Mouse (Mus musculus) splenic B cell, adult 2 months (primary cell): Measurements from ENCODE around the gene Mif4gd.
A peak's percentile ranks its signal among the peaks of the same experiment; 100 is the strongest.

Experiments
- DNase-seq: peaks from one replicate; pipeline ENCODE4 v3.0.0-alpha.2; 2011; ENCODE audit warnings: low read depth, low spot score
- H3K27me3 ChIP-seq: 2 replicates; pipeline ENCODE4 v1.6.1; 2012; ENCODE audit warnings: mild to moderate bottlenecking, low read length, moderate library complexity, mixed read lengths; ENCODE audit not compliant: control insufficient read depth, poor library complexity, insufficient read depth, severe bottlenecking
- H3K36me3 ChIP-seq: 2 replicates; pipeline ENCODE4 v1.6.1; 2012; ENCODE audit warnings: mild to moderate bottlenecking, low read length, moderate library complexity, mixed read lengths; ENCODE audit not compliant: control insufficient read depth, poor library complexity, insufficient read depth, severe bottlenecking

Gene Mif4gd

DNA sequence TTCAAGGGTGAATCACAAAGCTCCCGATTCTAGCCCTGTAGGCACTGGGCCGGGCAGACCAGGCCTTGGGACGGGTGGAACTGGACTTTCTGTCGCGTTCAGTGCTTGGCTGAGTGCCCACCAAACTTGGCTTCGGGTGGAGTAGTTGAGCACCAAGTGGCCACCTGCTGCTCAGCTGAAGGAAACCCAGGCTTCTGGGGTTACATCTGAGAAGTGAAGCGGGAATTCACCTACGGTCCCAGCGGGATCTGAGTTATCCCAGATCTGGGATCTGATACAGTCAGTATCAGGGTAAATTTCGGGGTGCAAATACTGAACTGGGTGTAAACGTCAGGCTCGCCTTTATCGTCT, 735 bp downstream of the Mif4gd start:
- DNase-seq = peak; percentile 41
- peaks cover 9% of the 10 kb centered on the region for H3K36me3 ChIP-seq
- H3K27me3 ChIP-seq = no peaks in the 10 kb centered on the region

DNA sequence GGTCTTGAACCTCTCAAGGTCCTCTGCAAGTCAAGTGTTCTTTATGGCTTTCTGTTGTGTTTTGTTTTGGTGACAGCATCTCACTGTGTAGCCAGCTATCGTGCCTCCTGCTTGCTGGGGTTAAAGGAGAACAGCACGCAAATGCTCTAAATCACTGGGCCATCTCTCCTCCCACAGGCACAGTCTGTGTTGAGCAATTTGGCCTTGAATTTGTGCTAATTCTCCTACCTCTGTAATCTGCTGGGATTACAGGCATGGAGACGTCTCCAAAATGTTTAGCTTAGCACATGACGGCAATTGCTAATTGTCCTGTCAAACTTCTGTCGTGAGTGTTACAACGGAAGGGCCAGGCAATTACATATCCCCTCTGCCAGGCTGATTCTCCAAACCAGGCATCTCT, 1.6 kb downstream of the Mif4gd start:
- DNase-seq = no peak
- no peaks in the 10 kb centered on the region for H3K27me3 ChIP-seq
- H3K36me3 ChIP-seq = peaks cover 14% of the 10 kb centered on the region

DNA sequence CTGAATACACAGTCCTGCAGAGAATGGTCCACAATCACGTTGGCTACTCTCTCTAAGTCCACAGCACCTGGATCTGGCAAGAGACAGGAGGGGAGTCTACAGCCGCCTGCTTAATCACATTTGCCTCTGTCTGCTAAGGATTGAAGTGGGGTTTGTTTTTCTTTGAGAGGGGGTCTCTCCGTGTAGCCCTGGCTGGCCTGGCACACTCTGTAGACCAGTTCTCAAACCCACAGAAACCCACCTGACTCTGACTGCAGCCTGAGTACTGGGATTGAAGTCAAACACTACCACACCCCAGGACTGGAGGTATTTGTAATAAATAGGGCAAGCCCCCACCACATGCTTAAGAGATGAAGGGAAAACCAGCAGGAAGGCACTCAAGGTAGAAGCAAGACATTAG, 3.2 kb downstream of the Mif4gd start:
- Histone ChIP-seq H3K27me3 (no peaks in the 10 kb centered on the region), H3K36me3 (peaks cover 13% of the 10 kb centered on the region)
- no peak for DNase-seq

DNA sequence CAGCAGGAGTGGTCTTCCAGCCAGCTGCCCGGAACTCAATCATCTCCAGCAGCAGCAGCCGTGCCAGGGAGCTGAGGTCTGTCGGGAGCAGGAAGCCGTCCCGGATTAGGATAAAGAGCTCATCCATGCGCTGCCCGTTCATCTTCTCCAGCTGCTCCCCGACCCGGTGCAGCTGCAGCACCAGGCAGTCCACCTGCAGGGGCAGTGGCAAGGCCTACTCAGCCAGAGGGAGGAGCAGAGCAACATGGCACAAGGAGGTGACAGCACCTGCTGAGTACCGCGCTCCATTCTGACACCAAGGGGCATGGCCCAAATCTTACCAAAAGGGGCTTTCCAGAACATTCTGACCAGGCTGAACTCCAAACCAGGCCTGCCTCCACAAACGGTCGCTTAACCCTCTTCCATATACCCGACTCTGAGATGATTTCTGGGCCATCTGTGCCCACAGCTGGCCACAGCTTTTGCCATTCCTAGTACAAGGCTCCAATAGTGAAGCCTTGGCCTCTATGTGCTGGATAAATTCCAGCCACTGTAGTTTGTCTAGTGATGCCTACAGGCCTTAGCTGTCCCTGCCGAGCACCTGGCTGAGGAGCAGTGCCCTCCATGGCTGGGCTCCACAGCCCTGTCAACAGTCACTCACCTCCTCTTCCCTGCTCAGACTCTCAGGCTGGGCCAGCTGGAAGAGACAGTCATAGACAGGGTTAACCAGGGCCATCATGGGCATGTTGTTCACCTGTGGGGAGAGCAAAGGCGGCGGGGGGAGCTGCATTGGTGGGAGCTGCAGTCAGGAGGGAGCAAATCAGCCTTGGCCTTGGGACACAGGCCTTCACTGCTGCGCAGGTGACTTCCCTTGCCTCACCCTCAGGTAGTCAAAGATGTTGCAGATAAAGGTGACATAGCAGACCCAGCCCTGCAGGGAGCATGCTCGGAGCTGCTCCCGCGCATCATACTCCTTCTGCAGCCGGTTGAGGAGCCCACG, 4.1 kb downstream of the Mif4gd start:
- DNase-seq = no peak
- Histone ChIP-seq H3K36me3 (peaks cover 13% of the 10 kb centered on the region), H3K27me3 (no peaks in the 10 kb centered on the region)

DNA sequence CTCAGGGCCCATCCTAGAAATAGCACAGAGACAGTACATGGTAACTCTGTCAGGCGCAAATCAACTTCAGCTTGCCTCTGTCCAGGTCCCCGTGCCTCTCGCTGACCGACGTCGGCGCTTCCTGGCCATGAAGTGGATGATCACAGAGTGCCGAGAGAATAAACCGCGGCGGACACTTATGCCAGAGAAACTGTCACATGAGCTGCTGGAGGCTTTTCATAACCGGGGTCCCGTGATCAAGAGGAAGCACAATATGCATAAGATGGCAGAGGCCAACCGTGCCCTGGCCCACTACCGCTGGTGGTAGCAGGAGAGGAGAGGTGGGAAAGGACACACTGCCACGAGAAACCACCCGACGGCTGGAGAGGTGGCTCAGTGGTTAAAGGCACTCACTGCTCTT, 6.0 kb downstream of the Mif4gd start:
- no peaks in the 10 kb centered on the region for H3K27me3 ChIP-seq

DNA sequence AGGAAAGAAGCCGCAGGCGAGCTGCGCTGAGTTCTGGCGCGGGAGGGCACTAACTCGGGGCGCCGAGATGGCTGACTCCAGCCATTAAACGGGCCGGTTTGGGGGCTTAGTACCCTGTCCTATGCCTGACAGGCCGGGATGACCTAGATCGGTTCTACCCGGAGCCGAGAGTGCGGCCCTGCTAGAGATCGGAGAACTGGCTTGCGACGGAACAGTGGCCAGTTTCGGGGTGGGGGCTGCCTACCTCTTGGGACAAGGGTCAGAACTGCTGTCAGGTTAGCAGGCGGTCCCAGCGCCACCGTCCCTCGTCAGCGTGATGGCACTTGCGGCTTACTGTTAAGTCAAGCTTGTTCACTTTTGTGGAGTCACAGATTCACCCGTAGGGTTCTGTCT, 8.5 kb downstream of the Mif4gd start:
- DNase-seq = peak; percentile 50
- Histone ChIP-seq H3K36me3 (peaks cover 12% of the 10 kb centered on the region), H3K27me3 (no peaks in the 10 kb centered on the region)

More for the DNA sequence above, 6.0 kb downstream of the Mif4gd start:
- peaks cover 13% of the 10 kb centered on the region for H3K36me3 ChIP-seq
- DNase-seq = no peak

DNA sequence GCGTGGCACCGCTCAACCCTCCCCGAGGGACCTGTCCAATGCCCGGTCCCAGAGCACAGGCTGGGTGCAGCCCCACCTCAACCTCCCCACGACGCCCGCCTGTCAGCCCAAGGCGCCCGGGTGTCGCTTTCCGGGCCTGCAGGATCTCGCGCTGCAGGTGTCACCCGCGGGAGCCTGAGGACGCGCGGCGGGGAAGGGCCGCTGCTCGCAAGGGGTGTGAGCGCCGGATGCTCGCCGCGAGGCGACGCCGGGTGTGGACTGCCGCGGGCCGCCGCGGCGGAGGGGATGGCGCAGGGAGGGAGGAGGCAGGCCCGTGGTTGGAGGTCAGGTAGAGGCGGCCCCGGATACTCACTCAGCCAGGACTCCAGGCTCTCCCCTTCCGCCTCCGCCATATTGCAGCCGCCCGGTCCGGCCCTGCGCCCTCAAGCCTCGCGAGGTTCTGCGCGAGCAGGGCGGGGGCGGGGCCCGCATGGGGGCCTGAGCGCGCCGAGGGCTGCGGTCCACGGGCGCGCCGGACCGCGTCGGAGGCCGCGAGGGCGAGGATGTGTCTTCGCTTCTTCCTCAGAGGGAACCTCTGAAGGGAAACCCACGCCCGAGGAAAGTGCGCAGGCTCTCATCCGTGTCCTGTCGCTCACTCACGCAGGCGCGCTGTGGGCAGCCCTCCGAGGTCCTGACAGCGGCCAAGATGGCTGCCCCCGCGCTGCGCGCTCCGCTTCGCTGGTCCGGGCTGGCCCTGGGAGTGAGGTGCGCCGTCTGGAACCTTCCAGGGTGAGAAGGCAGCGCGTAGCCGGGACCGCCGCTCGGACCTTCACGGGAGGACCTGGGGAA, 9.1 kb downstream of the Mif4gd start, which contains the start of the genes Mrps7 and Gga3:
Gene Mrps7, plus strand, starts transcription at position 450 of the 828 bp plus-strand sequence.
Gene Gga3, minus strand, starts transcription at position 576 of the 828 bp plus-strand sequence.
- no peaks in the 10 kb centered on the region for H3K27me3 ChIP-seq
- peaks cover 12% of the 10 kb centered on the region for H3K36me3 ChIP-seq
- DNase-seq = peak; percentile 96

DNA sequence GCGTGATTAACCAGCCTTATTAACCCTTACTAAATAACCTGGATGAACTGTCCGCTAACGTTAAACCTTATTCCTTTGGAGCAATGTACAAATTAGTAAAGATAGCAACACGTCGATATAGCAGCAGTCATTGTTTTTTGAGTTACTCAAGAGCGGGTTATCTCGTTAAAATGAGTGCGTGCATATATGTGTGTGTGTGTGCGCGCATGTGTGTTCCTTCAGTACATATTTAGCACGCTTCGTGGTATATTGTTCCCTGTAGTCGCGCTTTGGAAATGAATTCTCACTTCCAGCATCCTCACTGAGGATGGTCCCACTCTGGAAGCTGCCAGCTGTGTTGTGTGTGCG, 9.7 kb downstream of the Mif4gd start:
- Histone ChIP-seq H3K36me3 (peaks cover 12% of the 10 kb centered on the region), H3K27me3 (no peaks in the 10 kb centered on the region)
- DNase-seq = no peak

DNA sequence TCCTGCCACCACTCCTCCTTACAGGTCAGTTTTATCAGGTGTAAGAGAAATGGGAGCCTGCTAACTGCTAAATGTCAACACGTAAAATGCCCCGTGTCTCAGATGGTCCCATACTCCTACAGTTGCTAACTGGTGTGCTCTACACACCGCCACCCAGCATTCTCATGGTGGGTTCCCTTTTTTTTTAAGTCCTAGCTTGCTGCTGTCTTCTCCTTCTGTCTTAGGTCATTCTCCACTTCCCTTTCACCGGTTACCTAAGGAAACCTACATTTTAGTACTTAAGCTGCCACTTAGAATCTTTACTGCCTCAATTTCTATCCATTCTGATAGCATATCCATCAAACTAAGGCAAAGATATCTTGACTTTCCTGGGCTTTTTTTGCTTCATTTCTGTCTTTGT, 11.6 kb downstream of the Mif4gd start:
- peak; percentile 48 for DNase-seq
- H3K36me3 ChIP-seq = peaks cover 3% of the 10 kb centered on the region
- H3K27me3 ChIP-seq = no peaks in the 10 kb centered on the region

DNA sequence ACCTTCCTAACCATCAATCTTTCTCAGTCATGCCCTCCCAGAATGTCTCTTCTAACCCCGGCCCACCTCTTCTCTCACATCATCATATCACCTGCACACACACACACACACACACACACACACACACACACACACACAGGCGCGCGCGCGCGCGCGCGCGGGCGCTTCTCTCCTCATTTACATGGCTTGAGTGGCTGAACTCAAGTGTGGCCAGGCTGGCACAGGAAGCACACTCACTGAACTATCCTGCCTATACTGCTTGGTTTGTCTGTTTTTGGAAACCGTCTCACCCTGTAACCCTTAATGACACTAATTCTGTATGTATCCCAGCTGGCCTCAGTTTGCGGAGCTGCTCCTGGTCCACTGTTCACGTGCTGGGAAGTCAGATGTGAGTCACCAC, 12.0 kb downstream of the Mif4gd start:
- no peaks in the 10 kb centered on the region for H3K27me3 ChIP-seq
- H3K36me3 ChIP-seq = peaks cover 1% of the 10 kb centered on the region
- DNase-seq = peak; percentile 58

DNA sequence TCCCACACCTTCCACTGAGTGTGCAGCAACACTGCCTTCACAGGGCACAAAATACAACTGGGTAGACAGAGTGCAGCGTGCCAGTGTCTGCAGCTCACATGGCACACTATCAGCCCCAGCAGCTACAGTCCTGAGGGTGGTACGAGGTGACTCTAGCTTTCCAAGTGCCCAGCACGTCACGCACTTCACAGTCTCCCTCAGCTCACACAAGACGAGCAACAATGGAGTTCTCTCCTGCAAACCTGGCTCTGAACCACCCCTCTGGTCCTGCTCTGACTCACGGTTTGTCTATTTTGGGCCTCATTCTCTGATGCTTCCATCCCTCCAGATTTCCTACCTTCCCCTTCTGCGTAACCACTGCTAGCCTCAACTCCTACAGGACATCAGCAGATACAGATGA, 13.0 kb downstream of the Mif4gd start:
- no peaks in the 10 kb centered on the region for H3K27me3 ChIP-seq
- no peak for DNase-seq

DNA sequence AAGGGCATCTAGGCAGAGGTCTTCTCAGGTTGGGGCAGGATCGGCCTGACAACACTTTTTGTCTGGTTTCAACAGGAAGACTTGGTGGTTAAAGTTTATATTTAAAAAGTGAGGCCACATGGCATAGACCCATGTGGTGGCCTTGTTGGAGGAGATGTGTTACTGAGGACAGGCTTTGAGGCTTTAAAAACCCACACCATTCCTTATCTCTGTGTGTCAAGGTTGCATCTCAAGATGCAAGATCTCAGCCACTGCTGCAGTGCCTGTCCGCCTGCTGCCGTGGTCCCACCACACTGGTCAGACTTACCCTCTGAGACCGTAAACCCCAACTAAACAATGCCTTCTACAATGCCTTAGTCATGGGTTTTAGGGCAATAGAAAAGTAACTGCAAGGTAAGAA, 14.5 kb downstream of the Mif4gd start:
- peaks cover 1% of the 10 kb centered on the region for H3K36me3 ChIP-seq
- no peak for DNase-seq
- no peaks in the 10 kb centered on the region for H3K27me3 ChIP-seq

More for the DNA sequence above, 13.0 kb downstream of the Mif4gd start:
- peaks cover 1% of the 10 kb centered on the region for H3K36me3 ChIP-seq

DNA sequence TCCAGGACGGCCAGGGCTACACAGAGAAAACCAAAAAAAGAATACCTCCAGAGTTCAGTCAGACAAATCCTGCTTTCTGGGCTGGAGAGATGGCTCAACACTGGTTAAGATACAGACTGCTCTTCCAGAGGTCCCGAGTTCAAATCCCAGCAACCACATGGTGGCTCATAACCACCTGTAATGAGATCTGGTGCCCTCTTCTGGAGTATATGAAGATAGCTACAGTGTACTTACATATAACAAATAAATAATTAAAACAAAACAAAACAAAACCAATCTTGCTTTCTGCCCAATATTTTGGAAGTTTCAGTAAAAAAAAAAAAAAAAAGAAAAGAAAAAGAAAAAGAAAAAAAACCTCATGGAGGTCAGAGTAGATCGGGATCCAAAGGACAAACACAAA, 17.6 kb downstream of the Mif4gd start:
- H3K36me3 ChIP-seq = peaks cover 9% of the 10 kb centered on the region; the same call in 1 of the 2 replicates
- no peaks in the 10 kb centered on the region for H3K27me3 ChIP-seq
- DNase-seq = no peak

DNA sequence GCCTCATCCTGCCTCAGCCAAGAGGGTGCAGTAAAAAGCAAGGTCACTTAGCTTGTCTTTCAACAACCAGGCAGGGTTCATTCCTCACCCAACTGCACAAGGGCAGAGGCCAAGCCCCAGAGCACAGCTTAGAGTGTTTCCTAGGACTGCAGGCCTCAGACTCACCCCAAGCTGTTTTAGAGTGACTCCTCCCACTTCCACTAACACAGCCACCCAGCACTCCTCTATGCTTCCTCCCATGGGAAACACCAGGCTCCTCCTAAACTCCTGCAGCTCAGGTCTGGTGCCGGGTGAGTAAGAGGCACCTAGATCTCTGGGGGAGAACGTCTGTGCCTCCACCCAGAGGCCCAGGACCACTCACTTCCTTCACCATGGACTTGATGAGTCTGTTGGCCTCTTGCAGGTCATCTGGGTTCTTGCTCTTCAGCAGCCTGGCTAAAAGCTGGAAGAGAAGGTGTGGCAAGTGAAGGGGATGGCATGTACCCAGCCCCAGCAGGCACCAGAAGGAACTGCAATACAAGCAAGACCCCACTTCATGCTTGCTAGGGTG, 22.2 kb downstream of the Mif4gd start:
- Histone ChIP-seq H3K36me3 (peaks cover 14% of the 10 kb centered on the region), H3K27me3 (no peaks in the 10 kb centered on the region)
- no peak for DNase-seq

DNA sequence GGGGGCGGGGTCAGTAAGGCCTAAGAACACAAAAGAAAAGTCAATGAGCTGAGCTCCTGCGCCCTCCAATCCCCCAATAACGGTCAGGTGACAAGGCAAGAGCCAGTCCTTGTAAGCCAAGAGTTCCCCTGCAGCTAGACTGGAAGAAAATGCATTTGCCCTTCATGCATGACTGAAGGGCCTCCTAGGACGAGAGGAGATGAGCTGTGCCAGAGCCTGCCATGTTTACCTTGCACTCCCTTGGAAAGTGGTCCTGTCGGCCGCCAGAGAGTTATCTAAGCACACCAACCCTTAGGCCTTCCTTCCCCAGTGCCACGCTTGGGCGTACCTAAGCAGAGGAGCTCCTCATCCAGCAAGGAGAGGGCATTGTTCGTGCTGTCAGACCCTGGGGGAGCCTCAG, 24.8 kb downstream of the Mif4gd start:
- Histone ChIP-seq H3K36me3 (peaks cover 25% of the 10 kb centered on the region), H3K27me3 (no peaks in the 10 kb centered on the region)
- no peak for DNase-seq
